Mouse (Mus musculus) lung, adult 2 months (tissue): Measurements from ENCODE around the gene Ctbs.

Experiments
- CTCF ChIP-seq: fragments of 200-500 bp; IDR thresholded peaks from 2 replicates; pipeline ENCODE4 v1.5.1; 2011; ENCODE audit warnings: mild to moderate bottlenecking, low read length, control low read depth; ENCODE audit not compliant: insufficient read depth
- POLR2A ChIP-seq: fragments of 200-500 bp; IDR thresholded peaks from 2 replicates; pipeline ENCODE4 v1.6.1; 2011; ENCODE audit warnings: low read depth, mild to moderate bottlenecking, control low read depth, low read length, borderline replicate concordance; ENCODE audit errors: extremely low read depth

- no peak for TF ChIP-seq POLR2A
- TF ChIP-seq CTCF = no peak
These were observed 15.8 kb upstream of the Ctbs start for GRCm38 (mm10) chr3:146433681-146434350.
